Mouse (Mus musculus) adrenal gland, postnatal 25 days (tissue): ENCODE measurements around the gene Timm13. TPM values are rescaled to one million over a fixed set of nuclear protein-coding genes. Genes with fewer than 3 reads are reported as not detected.

ENCODE experiments used
- DNase-seq: peaks from one replicate; pipeline ENCODE4 v3.0.0; 2021; ENCODE audit warnings: mixed read lengths
- total RNA-seq: library from RNA; stranded (reverse); gene quantifications from 2 replicates; pipeline ENCODE4 v1.2.3, GENCODE M21; 2021

The Timm13 gene
- total RNA-seq, 1 experiment from 2014 or later = 208 TPM

GRCm38 (mm10) chr10:80904004-80904693 lies 3.4 kb upstream of the Timm13 start:
- DNase-seq = peak; percentile 31

GRCm38 (mm10) chr10:80903282-80903681 lies 2.5 kb upstream of the Timm13 start:
- DNase-seq = no peak

GRCm38 (mm10) chr10:80902273-80902940 lies 1.6 kb upstream of the Timm13 start:
- DNase-seq = no peak

GRCm38 (mm10) chr10:80901409-80902272 lies 872 bp upstream of the Timm13 start:
- DNase-seq = no peak

GRCm38 (mm10) chr10:80899591-80900317 lies 1.0 kb downstream of the Timm13 start:
- no peak for DNase-seq

GRCm38 (mm10) chr10:80899074-80899473 lies 1.7 kb downstream of the Timm13 start:
- DNase-seq = no peak

GRCm38 (mm10) chr10:80897861-80898510 lies 2.8 kb downstream of the Timm13 start:
- DNase-seq = peak; percentile 51

GRCm38 (mm10) chr10:80896581-80897485 lies 3.9 kb downstream of the Timm13 start:
- DNase-seq = no peak

GRCm38 (mm10) chr10:80895697-80896096 lies 5.1 kb downstream of the Timm13 start:
- no peak for DNase-seq

GRCm38 (mm10) chr10:80895100-80895499 lies 5.7 kb downstream of the Timm13 start:
- no peak for DNase-seq

GRCm38 (mm10) chr10:80887181-80887580 lies 13.6 kb downstream of the Timm13 start:
- peak; percentile 85 for DNase-seq

- DNase-seq = peak; percentile 79
These were observed 19.5 kb downstream of the Timm13 start for GRCm38 (mm10) chr10:80881301-80881700.

GRCm38 (mm10) chr10:80880901-80881300 lies 19.9 kb downstream of the Timm13 start:
- no peak for DNase-seq

GRCm38 (mm10) chr10:80880131-80880641 lies 20.6 kb downstream of the Timm13 start:
- DNase-seq = peak; percentile 75

- DNase-seq = no peak
These were observed 24.2 kb downstream of the Timm13 start for GRCm38 (mm10) chr10:80876594-80876993.

GRCm38 (mm10) chr10:80876028-80876427 lies 24.7 kb downstream of the Timm13 start:
- DNase-seq = peak; percentile 47

GRCm38 (mm10) chr10:80874035-80874434 lies 26.7 kb downstream of the Timm13 start:
- no peak for DNase-seq

GRCm38 (mm10) chr10:80871581-80871980 lies 29.2 kb downstream of the Timm13 start, which contains the start of gene Tmprss9:
TSS of gene Tmprss9 (plus strand) at chr10:80871848.
- DNase-seq = no peak

GRCm38 (mm10) chr10:80870993-80871392 lies 29.8 kb downstream of the Timm13 start:
- DNase-seq = no peak

GRCm38 (mm10) chr10:80864446-80864845 lies 36.3 kb downstream of the Timm13 start:
- DNase-seq = no peak
